Mouse (Mus musculus): Measurements from ENCODE around the gene Meox1.
A peak's percentile ranks its signal among the peaks of the same experiment; 100 is the strongest.

DNA sequence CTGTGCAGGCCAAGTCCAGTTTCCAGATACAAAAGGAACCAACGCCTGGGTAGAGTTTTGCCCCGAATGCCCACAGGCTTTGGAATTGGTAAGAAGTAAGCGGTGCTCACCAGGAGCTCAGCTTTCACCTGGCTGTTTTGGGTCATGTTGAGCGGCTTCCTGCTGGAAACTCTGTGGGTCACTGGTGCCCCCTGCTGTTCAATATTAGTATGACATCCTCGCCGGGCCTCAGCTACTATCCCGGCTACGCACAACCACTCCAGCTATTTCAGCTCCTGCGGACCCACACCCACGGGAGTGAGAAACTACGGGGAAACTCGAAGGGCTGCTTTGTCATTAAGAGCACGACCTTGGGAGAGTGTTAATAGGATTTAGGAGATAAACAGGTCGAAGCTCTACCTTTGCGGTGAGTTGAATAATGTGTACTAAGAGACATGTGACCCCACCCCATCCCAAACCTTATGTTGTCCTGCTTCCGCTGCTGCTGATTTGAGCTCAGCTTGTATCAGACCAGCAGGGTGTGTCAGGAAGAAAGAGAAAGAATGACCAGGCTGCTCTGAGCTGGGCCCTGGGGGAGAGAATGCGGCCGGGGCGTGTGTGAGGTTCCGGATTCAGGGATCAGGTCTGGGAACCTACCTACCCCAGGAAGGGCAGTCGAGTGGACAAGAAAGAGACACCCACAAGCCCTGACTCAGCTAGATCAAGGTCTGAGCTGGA lies 16.2 kb upstream of the Meox1 start:
- TF ChIP-seq POLR2A (IDR thresholded peaks at IDR 0.05; ENCODE audit: insufficient read depth, low read depth, low read length) (no peak), CTCF (IDR thresholded peaks at IDR 0.05; ENCODE audit: insufficient read depth, low read depth, low read length) (peak; percentile 76)

Data from olfactory bulb, adult 2 months (tissue).